In genomic region chr2:71636134-71636533, GRCm38 (mm10) we compare ENCODE assay signal across 28 mouse cellular contexts.
DNase-seq lines count a peak whose midpoint lies in the region; ATAC-seq and TF ChIP-seq lines count a peak whose summit lies in the region.
"Had no signal": no experiment of that assay in that cellular context is flagged by ENCODE, and none has a peak within 500 bp of the region (broad histone marks: within the 10 kb centered on the region; RNA-seq: fewer than 3 reads in every experiment).

No protein-coding gene starts in this region.

- H3K4me3 ChIP-seq in layer of hippocampus, adult 2 months: no peak overlapping the region
- H3K4me3 ChIP-seq in forebrain, embryonic 10.5 days: no peak overlapping the region
- no peak overlapping the region for H3K4me3 ChIP-seq in forebrain, embryonic 15.5 days
- H3K4me3 ChIP-seq: embryonic facial prominence, embryonic 13.5 days; erythroblast, embryonic 14.5 days; gastrocnemius, adult 2 months; heart, adult 2 months; heart, embryonic 12.5 days; kidney, embryonic 15.5 days; liver, embryonic 12.5 days; neural tube, embryonic 15.5 days had no signal

- peaks cover 22% of the 10 kb centered on the region; the same call in 1 of the 2 replicates for H3K9me3 ChIP-seq in forebrain, embryonic 10.5 days
- H3K9me3 ChIP-seq in forebrain, embryonic 15.5 days: peaks cover 6% of the 10 kb centered on the region; the same call in 1 of the 2 replicates
- H3K9me3 ChIP-seq: liver, embryonic 12.5 days; neural tube, embryonic 15.5 days had no signal

- TF ChIP-seq CTCF in layer of hippocampus, adult 2 months (conservative IDR thresholded peaks at IDR 0.05): no peak
- TF ChIP-seq CTCF in brain, embryonic 14.5 days (IDR thresholded peaks at IDR 0.05; ENCODE audit: borderline replicate concordance, extremely low read depth, insufficient read depth, insufficient read length): no peak

- no peak for ATAC-seq in forebrain, embryonic 15.5 days (replicated peaks)
- ATAC-seq in megakaryocyte-erythroid progenitor cell, adult 5-6 weeks (replicated peaks; ENCODE audit: low FRiP score, low TSS enrichment, poor library complexity, severe bottlenecking): no peak
- ATAC-seq: inflammation-experienced regulatory T-cells, adult 6 months; liver, embryonic 12.5 days; liver, postnatal 0 days had no signal

- 90% methylated on average over 4 of the region's 4 CpGs for WGBS in forebrain, embryonic 10.5 days
- WGBS in forebrain, embryonic 15.5 days: 72% methylated on average over 4 of the region's 4 CpGs

- no peak overlapping the region for H3K4me2 ChIP-seq in forebrain, embryonic 15.5 days (replicated peaks)
- H3K4me2 ChIP-seq: embryonic facial prominence, embryonic 13.5 days; heart, embryonic 12.5 days; kidney, embryonic 15.5 days; liver, embryonic 12.5 days; neural tube, embryonic 15.5 days had no signal

- DNase-seq in layer of hippocampus, adult 2 months (ENCODE audit: low spot score in 2 of 2): no peak
- DNase-seq in layer of hippocampus, adult 18-20 months (ENCODE audit: low spot score in 2 of 2): no peak
- peak; percentile 53 for DNase-seq in brain, embryonic 14.5 days (ENCODE audit: low read depth)
- no peak for DNase-seq in forebrain, embryonic 10.5 days (ENCODE audit: extremely low spot score, low spot score)
- no peak for DNase-seq in layer of hippocampus, postnatal 10 days (ENCODE audit: low spot score in 2 of 2)
- DNase-seq: adrenal gland, postnatal 25 days; B cell, adult 2 months; cerebellum, adult 18-20 months; gastrocnemius, adult 2 months; gastrocnemius, postnatal 36 days; heart, adult 2 months; kidney, adult 11 months; kidney, postnatal 25 days; layer of hippocampus, postnatal 36 days; liver, postnatal 0 days; lung, postnatal 36 days; right cerebral cortex, postnatal 4 days; thymus, postnatal 4 days had no signal

- no peaks in the 10 kb centered on the region; the same call in none of the 2 replicates for H3K36me3 ChIP-seq in forebrain, embryonic 10.5 days (replicated peaks)
- no peaks in the 10 kb centered on the region for H3K36me3 ChIP-seq in forebrain, embryonic 15.5 days
- H3K36me3 ChIP-seq: embryonic facial prominence, embryonic 13.5 days; heart, embryonic 12.5 days; kidney, embryonic 15.5 days; liver, embryonic 12.5 days; neural tube, embryonic 15.5 days had no signal

- H3K27ac ChIP-seq in layer of hippocampus, adult 2 months: peak overlapping the region; percentile 28; the same call in 1 of the 2 replicates
- H3K27ac ChIP-seq in forebrain, embryonic 10.5 days: peak overlapping the region; percentile 82
- H3K27ac ChIP-seq in forebrain, embryonic 15.5 days (replicated peaks): peak overlapping the region; percentile 62
- H3K27ac ChIP-seq: embryonic facial prominence, embryonic 13.5 days; gastrocnemius, adult 2 months; heart, adult 2 months; kidney, embryonic 15.5 days; liver, embryonic 12.5 days; neural tube, embryonic 15.5 days; stomach, postnatal 0 days had no signal

- H3K27me3 ChIP-seq in forebrain, embryonic 10.5 days (ENCODE audit: poor library complexity, severe bottlenecking): peaks cover 13% of the 10 kb centered on the region
- no peaks in the 10 kb centered on the region for H3K27me3 ChIP-seq in forebrain, embryonic 15.5 days
- H3K27me3 ChIP-seq: embryonic facial prominence, embryonic 13.5 days; heart, embryonic 12.5 days; kidney, embryonic 15.5 days; neural tube, embryonic 15.5 days had no signal

- H3K9ac ChIP-seq in forebrain, embryonic 15.5 days (replicated peaks): no peak overlapping the region
- H3K9ac ChIP-seq: embryonic facial prominence, embryonic 13.5 days; heart, embryonic 12.5 days; kidney, embryonic 15.5 days; liver, embryonic 12.5 days; liver, postnatal 0 days; neural tube, embryonic 15.5 days had no signal

- no peak for TF ChIP-seq POLR2A in brain, embryonic 14.5 days (IDR thresholded peaks at IDR 0.05; ENCODE audit: borderline replicate concordance, extremely low read depth, insufficient read depth, insufficient read length, poor library complexity, severe bottlenecking)

- peaks cover 20% of the 10 kb centered on the region for H3K4me1 ChIP-seq in forebrain, embryonic 10.5 days
- H3K4me1 ChIP-seq in forebrain, embryonic 15.5 days: peaks cover 12% of the 10 kb centered on the region
- H3K4me1 ChIP-seq: embryonic facial prominence, embryonic 13.5 days; heart, embryonic 12.5 days; kidney, embryonic 15.5 days had no signal

Comparison
In these comparisons a context has a peak if more than half of its experiments do, and no peak if none do; other contexts are left out.
1. H3K27ac ChIP-seq: peak in every context shown above with its lines; median percentile 82 in forebrain, embryonic 10.5 days; 62 in forebrain, embryonic 15.5 days; 28 in layer of hippocampus, adult 2 months.